Mouse (Mus musculus): Measurements from ENCODE around the gene Avpi1.
A peak's percentile ranks its signal among the peaks of the same experiment; 100 is the strongest.

Avpi1 gene

DNA sequence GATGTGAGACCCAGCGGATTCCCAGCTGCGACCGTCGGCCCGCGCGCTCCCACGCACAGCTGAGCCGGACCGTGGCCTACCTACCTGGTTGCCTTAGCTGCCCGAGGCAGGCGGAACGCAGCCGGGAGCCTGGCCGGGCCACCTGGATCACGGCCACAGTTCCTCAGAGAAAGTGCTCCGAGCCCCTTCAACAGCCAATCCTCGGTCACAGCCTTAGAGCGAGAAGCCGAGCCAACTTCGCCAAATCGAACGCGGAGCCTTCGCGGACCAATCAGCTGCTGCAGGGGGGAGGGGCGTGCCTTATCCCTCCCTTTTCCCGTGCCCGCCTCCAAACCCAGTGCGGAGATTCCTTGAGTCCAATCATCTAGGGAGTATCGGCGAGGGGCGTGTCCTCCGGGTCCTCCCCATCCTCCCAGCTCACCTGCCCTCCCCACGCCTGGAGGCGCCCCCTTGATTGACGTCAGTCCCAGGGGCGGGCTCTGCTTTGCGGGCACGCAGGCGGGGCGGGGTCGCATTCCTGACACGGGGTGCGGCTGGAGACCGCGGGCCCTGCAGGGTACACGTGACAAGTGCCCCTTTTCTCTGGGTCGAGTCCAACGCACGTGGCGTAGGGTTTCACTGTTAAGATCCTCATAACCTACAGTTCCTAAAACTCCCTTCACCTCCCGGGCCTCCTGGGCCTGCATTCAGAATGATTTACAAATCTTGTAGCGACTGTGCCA, at the start of gene Avpi1:
TSS of gene Avpi1 (minus strand) at position 273 of the 722 bp plus-strand sequence.
- DNase-seq (ENCODE audit: low spot score) = peak; percentile 94

DNA sequence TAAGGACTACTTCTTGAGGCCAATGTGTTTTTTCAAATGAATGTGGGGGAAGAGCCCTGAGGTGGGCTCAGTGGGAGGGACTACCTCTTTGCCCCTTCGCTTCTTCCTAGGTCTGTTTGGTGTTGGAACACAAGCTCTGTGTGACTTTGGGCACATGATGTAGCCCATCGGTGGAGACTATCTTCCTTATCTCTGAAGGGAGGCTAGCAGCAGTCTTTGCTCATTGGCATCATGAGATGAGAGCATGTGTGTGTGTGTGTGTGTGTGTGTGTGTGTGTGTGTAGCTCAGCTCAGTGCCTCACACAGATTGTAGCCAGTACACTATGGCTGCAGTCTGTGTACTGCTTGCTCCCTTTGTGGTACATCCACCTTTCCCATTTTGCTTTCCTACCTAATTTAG, 48.6 kb upstream of the Avpi1 start:
- DNase-seq (ENCODE audit: low spot score) = no peak

DNA sequence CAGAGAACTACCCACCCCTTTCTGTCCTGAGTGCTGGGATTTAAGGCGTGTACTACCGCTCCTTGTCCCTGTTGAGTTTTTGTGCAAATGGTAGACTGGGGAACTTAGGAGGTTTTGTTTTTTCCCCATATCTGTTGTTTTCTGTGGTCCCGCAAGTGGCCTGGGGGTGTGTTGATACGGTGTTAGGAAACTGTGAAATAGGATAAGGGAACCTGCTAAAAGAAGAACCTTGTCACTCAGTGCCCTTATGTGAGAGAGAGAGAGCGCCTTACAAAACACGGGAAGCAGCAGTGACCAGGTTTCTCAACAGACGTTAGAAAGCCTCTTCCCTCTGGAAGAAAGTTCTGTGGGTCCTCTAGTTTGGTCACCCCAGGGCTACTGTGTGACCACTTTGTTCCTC, 48.0 kb upstream of the Avpi1 start:
- DNase-seq (ENCODE audit: low spot score) = no peak

DNA sequence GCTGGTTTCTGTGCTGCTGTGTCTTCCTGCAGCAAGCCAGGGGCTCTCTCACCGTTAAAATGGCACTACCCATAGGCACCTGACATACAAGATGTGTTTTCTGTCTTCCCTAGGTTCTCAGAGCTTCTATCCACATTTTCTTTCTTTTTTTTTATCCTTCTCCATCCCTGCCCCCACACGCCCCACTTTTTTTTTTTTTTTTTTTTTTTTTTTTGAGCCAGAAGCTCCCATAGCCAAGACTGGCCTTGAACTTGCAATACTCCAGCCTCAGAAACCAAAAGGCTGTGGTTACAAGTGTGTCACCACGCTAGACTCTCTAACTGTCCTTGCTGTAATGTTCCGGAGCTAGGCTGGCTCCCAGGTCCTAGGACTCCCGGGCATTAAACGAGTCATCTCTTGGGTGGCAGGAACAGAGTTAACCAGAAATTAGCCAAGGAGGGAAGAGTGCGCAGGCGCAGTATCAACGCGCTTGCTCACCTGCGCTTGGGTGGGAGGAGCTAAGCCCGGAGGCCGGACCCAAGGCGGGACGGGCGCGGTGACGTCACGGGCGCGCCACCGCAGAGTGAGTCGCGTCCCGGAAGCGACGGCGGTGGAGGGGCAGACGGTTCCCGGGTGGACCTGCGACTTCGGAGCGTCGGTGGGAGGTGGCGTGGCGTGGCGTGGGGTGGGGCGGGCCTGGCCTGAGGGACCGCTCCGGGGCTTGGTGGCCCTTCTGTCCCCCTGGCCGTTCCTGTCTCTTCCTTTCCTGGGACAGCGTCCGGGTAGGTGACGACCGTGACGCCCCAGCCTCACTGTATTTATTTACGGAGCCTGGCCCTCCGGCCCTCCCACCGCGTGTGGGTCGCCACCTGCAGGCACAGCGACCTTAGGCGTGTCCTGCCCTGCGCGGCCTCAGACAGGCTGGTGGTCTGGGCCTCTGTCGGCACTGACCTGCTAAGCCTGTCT, 41.4 kb upstream of the Avpi1 start:
- peak; percentile 94 for DNase-seq (ENCODE audit: low spot score)

DNA sequence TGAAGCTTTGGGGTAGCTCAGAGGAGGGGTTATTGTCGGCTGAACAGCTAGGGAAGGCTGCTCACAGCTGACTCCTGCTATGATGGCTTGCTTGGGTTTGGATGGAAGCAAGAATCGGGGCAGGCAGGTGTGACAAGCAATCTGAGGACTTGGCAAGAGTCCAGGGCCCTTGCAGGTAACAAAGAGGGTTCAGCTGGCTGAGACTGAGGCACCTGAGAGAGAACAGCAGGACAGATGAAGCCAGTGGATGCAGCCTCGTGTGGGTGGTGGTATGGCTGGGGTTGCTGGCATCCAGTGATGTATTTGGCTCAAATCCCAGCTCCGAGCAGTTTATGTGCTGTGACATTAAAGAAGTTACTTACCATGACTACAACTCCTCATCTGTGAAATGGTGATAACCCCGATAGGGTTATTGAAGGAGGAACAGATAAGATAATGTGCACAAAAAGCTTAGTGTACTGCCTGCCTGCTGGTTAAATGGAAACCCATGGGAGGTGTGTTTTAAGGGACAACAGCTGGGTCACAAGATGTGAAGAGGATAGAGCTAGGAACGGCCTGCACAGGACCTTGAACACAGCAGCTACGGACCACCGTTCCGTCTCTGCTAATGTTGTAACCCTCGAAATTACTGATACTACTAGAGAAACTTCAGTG, 40.6 kb upstream of the Avpi1 start:
- peak; percentile 23 for DNase-seq (ENCODE audit: low spot score)

DNA sequence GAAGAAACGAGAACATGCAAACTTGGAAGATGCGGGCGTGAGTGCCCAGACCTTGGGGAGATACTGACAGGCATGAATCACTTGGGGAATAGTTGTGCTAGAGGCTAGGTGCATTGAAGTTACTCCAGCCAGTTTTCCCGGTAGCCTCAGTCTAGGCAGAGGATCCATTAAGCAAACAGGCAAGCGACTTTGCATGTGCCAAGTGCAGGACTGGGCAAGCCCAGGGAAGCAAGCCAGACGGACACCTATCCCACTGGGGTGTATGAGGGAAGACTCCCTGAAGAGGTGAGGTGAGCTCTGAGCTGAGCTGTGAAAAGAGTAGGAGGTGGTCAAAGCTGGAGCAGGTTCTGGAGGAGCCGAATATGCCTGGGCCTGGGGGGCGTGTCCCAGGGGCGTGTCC, 38.6 kb upstream of the Avpi1 start:
- no peak for DNase-seq (ENCODE audit: low spot score)

DNA sequence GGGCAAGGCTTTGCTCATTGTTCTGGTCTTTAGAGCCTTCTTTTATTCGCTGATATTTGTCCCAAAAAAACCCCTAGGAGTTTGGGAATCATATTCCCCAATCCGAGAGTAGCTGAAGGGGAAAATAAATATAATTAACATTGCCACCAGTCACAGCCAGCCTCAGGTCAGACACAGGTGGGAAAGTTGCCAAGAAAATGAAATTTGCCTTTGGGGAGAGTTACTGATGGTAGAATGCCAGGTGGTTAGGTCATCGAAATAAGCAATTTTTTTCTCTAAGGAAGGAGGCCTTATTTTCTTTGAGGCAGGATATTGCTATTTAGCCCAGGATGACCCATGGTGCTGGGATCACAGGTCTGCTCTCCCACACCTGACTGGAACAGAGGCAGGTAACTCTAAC, 37.9 kb upstream of the Avpi1 start:
- no peak for DNase-seq (ENCODE audit: low spot score)

DNA sequence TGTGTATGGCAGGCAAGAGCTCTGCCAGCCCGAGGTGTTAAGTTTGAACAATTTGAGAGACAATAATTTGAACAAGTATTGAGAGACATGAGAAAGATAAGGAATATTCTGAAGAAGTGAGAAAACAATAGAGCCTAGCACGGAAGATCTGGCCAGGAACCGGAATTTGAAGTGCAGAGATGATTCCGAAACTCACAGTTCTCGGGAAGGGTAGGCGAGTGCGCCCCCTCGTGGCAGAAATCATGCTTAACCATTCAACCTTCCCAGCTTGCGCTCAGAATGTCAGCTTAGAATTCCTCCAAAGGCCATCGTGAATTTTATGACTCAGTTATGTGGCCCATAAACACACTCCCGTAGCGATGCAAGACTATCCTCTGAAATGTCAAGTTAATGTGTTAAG, 37.3 kb upstream of the Avpi1 start:
- peak; percentile 76 for DNase-seq (ENCODE audit: low spot score)

DNA sequence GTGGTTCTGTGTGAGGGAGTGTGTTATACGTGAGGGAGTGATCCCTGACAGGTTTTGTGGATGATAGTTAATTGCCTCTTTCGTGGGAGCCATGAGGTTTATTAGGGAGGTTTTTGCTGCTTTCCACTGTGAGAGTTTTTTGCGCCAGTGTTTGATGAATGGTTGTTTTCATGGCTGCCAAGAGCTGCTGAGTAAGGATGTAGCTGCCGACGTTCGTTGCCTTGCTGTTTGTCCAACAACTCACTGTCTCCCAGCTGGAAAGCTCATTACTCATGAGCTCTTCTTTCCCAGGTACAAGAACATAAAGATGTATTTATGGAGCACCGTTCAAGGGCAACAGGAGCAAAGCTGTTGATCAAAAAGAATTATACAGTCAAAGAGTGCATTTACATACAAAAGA, 35.3 kb upstream of the Avpi1 start:
- no peak for DNase-seq (ENCODE audit: low spot score)

DNA sequence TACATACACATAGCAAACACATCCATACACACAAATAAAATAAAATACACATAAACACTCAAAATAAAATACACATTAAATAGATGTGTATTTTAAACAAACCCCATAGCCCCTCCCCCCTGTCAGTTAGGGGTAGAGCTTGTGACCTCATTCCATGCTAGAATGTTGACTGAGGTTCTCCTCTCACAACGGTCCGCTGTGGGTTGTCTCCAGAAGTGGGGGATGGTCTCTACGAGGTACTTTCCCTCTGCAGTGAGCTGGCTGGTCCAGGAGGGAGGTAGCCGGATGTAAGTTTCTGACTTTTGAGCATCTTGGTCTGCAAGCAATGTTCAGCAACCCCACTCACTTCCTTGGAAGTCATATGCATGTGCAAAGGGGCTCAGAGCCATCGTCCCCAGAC, 34.9 kb upstream of the Avpi1 start, which contains the start of gene Zfyve27:
TSS of gene Zfyve27 (plus strand) at position 188 of the 400 bp plus-strand sequence.
- DNase-seq (ENCODE audit: low spot score) = no peak

DNA sequence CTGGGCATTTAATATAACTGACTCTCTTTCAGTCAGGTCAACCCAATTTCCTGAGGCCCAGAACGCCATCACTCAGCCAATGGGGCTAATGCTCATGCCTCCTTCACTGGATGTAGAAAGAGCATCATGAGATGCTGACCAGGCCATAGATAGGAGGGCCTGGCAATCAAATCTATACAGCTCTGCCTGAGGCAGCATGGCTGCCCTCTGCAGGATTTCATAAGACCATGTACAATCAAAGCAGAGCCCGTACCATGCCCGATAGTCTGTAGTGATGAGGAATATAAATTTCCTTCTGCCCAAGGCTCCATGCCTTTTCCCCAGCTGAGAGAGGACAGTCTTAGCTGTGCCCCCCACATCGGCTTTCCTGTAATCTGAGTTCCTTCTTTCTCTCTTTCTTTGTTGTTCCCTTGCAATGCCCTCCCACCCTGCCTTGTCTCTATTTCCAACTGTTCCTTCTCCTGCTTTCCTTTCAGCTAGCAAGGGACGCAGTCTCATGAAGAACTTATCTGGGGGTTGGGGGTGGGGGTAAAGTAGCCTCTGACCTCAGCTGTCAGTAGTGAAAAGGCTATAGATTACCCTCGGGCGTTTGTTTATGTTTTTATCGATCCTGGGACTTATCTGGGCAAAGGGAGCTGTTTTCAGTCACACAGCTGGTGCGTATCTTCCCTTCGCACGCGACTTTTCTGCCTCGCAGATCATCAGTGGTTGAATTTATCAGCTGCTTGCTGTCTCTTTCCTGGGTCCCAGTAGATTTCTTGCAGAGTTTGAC, 29.6 kb upstream of the Avpi1 start:
- DNase-seq (ENCODE audit: low spot score) = peak; percentile 61

DNA sequence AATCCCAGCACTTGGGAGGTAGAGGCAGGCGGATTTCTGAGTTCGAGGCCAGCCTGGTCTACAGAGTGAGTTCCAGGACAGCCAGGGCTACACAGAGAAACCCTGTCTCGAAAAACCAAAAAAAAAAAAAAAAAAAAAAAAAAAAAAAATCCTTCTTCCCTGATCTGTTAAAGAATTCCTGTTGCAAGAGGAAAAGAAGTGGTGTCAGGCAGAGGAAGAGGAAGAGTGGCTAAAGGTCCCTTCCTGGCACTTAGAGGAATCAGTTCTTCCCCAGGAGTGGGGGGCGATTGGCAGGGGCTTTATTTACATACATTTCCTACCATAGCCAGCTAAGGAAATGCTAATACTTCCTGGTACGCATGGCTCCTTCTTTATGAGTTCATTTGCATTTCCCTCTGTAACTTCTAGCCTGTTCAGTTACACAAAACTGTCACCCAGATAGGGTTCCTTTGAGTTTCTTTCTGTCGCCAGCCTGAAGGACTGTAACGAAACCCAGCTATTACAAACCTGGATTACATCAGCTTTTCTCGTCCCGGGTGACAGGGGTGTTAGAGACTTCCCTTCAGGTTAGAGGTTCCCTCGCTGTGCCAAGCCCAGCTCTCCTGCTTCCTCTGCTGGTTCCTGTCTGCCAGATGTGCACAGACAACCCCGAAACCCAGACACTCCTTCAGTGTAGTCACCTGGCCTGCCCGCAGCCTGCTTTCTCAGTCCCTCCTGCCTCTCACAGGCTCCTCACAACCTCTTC, 28.8 kb upstream of the Avpi1 start:
- peak; percentile 28 for DNase-seq (ENCODE audit: low spot score)

DNA sequence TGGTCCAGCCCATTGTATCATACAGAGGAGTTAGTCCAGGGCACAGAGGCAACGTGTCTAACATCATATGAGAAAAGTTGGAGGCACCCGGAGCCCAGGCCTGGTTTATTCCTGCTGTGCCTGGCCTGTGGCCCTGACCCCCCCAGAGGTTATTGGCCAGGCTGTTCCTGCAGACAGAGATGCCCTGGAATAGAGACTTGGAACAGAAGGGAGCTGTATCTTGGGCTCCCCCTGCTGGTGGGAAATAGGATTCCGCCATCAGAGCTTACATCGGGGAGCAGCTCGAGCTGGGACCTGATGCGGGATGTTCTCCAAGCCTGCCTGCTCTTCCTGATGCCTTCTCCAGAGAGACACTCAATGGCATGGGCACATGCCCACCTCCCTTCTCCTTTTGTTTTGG, 23.1 kb upstream of the Avpi1 start:
- DNase-seq (ENCODE audit: low spot score) = peak; percentile 82

DNA sequence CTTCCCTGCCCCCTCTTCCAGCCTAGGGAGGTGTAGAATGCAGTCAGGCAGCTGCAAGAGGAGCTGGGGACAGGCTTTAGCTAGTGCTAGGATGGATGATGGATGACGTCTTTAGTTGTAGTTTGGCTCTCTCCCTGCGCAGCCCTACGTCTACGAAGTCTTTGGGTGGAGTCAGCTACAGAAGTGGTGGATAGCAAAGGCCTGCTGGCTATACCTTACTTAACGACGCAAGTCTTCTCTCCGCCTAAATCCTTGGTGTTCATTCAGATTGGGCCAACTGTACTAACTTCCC, 19.7 kb upstream of the Avpi1 start:
- no peak for DNase-seq (ENCODE audit: low spot score)

DNA sequence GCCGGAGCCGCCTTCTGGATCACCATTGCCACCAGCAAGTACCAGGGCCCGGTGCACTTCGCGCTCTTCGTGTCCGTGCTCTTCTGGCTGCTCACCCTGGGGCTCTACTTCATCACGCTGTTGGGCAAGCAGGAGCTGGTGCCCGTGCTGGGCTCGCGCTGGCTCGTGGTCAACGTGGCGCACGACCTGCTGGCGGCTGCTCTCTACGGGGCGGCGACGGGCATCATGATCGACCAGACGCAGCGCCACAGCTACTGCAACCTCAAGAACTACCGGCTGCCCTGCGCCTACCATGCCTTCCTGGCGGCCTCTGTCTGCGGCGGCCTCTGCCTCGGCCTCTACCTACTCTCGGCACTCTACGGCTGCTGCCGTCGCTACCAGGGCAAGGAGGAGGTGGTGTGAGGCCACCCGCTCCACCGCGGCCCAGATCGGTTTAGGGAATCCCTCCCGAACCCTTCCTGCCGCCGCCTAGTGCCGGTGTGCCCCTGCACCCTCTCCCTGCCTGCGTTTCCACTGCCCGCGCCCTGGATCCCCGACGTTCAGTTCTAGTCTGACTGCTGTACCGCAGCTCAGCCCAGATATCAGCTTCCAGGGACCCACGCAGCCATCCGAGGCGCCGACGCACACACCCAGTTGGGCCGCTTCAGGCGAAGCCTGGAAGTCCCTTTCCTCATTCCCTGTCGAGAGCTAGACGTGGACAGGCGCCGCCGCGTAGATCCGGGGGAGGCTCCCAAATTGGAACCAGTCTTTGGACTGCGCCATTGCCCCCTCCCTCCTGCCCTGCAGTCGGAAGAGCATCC, 19.1 kb upstream of the Avpi1 start:
- peak; percentile 56 for DNase-seq (ENCODE audit: low spot score)

DNA sequence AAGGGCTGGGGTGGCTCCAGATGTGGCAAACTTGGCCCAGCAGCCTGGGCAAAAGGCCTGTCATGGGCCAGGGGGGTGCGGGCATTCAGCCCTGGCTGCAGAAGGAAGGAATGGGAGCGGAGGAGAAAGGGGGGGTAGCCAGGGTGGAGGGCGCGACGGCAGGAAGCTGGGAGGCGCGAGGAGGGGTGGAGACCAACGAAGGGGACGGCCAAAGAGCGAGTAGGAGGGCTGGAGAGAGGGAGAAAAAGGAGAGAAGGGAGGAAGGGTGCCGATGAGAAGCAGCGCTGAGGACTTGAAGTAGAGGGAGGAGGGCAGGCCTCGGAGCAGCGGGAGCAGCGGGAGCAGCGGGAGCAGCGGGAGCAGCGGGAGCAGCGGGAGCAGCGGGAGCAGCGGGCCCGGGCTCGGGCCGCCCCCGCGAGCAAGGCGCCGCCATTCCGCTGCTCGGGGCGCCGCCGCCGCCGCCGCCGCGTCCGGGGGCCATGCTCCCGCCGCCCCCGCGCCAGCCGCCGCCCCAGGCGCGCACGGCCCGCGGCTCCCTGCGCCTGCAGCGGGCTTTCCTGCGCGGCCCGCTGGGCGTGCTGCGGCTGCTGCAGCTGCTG, 18.4 kb upstream of the Avpi1 start, which contains the start of gene Marveld1:
TSS of gene Marveld1 (plus strand) at position 231 of the 599 bp plus-strand sequence.
- DNase-seq (ENCODE audit: low spot score) = peak; percentile 68

DNA sequence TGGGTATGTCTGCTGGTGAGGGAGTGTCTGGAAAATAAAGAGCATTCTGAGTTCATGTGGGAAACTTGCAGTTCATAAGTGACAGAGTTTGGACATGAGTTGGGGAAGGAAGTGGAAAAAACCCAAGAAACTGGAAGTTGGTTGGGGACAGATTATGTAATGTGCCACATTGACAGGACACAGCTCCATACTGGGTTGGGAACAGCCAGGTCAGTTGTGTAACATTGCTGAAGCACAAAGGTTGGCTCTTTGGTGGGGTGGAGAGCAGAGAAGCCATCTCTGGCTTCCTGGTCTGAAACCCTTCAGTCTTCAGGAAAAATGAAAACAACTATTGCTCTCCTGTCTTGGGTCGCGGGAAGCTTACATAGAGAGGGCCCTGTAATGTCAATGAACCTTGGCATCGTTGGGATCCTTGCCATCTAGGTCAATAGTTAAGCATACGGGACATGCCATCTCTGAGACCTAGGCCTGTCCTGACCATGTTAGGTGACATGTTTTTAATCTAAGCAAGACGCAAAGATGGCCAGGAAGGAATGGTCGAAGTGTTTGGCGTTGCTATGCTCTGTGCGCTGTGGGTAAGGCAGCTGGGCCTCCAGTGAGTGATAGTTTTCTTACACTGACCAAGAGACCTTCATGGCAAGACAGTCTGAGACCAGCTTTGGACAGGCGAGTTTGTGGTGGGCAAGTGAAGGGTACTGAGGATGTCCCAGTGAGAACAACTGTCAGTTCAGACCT, 17.6 kb upstream of the Avpi1 start:
- DNase-seq (ENCODE audit: low spot score) = no peak

DNA sequence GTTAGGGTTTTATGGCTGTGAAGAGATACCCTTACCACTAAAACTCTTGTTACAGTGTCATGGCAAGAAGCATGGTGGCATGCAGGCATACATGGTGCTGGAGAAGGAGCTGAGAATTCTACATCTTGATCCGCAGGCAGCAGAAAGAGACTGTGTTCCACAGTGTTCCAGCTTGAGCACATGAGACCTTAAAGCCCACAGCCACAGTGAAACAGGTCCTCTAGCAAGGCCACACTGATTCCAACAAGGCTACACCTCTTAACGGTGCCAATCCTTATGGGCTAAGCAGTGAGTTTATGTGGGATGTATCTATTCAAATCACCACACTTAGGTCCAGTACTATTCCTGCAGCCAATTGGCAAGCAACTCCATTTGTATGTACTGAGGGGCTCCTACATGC, 16.9 kb upstream of the Avpi1 start:
- DNase-seq (ENCODE audit: low spot score) = no peak

DNA sequence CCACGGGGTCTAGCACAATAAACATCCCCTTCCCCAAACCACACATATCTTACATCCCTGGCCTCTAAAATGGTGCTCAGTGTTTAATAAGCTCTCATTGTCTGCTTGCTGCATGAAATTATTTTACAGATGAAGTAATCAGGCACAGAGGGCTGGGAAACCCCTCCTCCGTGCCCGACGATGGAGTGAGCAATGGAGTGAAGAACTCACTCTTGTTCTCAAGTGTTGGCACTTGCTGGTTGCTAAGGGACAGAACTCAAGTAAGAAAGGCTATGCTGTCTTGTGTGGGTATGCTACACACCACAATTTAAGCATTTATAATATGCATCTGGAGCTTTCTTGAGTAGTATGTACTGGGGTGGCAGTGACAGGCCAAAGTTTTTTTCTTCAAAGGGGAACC, 16.4 kb upstream of the Avpi1 start:
- no peak for DNase-seq (ENCODE audit: low spot score)

Data from MN1 (cell line).